Mouse (Mus musculus): Measurements from ENCODE around the gene 9230112D13Rik. TPM values are rescaled to one million over a fixed set of nuclear protein-coding genes. Genes with fewer than 3 reads are reported as not detected.
A peak's percentile ranks its signal among the peaks of the same experiment; 100 is the strongest.

The 9230112D13Rik gene
- polyA plus RNA-seq (2016; fragmentation: Nextera tagmentation; extraction: Ambion mirVana) = not detected in 2 replicates

GRCm38 (mm10) chr14:34522701-34523100, at the start of gene 9230112D13Rik:
Gene 9230112D13Rik (minus strand): TSS chr14:34522801.
- Histone ChIP-seq H3K4me3 (no peak within 1 kb of the TSS), H3K4me2 (replicated peaks) (no peak within 1 kb of the TSS), H3K9me3 (no peaks in the 10 kb centered on the region), H3K27ac (no peak within 1 kb of the TSS), H3K27me3 (no peaks in the 10 kb centered on the region), H3K9ac (no peak within 1 kb of the TSS), H3K36me3 (no peaks in the 10 kb centered on the region), H3K4me1 (no peaks in the 10 kb centered on the region)
- no peak for ATAC-seq (ENCODE audit: insufficient number of reproducible peaks, insufficient read depth, low FRiP score, low TSS enrichment)
- WGBS = 89% methylated on average over 8 of the region's 8 CpGs

- H3K4me2 ChIP-seq (replicated peaks) = no peak overlapping the region
- no peak for ATAC-seq (ENCODE audit: insufficient number of reproducible peaks, insufficient read depth, low FRiP score, low TSS enrichment)
- H3K4me1 ChIP-seq = peaks cover 23% of the 10 kb centered on the region
- H3K27me3 ChIP-seq = peaks cover 3% of the 10 kb centered on the region; the same call in 1 of the 2 replicates
- no peak overlapping the region for H3K4me3 ChIP-seq
- H3K27ac ChIP-seq = no peak overlapping the region
- no peak overlapping the region for H3K9ac ChIP-seq
- no peaks in the 10 kb centered on the region for H3K36me3 ChIP-seq
- no peaks in the 10 kb centered on the region for H3K9me3 ChIP-seq
- 82% methylated on average over 17 of the region's 17 CpGs for WGBS
These were observed 49.2 kb upstream of the 9230112D13Rik start for GRCm38 (mm10) chr14:34571610-34572387.

GRCm38 (mm10) chr14:34570903-34571302, 48.3 kb upstream of the 9230112D13Rik start:
- H3K4me1 ChIP-seq = peaks cover 26% of the 10 kb centered on the region
- H3K9me3 ChIP-seq = no peaks in the 10 kb centered on the region
- no peak overlapping the region for H3K4me2 ChIP-seq (replicated peaks)
- no peaks in the 10 kb centered on the region for H3K36me3 ChIP-seq
- no peak for ATAC-seq (ENCODE audit: insufficient number of reproducible peaks, insufficient read depth, low FRiP score, low TSS enrichment)
- no peak overlapping the region for H3K27ac ChIP-seq
- H3K27me3 ChIP-seq = peaks cover 3% of the 10 kb centered on the region; the same call in 1 of the 2 replicates
- H3K4me3 ChIP-seq = no peak overlapping the region
- no peak overlapping the region for H3K9ac ChIP-seq
- 79% methylated on average over 4 of the region's 4 CpGs for WGBS

GRCm38 (mm10) chr14:34570294-34570693, 47.7 kb upstream of the 9230112D13Rik start:
- Histone ChIP-seq H3K27ac (no peak overlapping the region), H3K4me3 (no peak overlapping the region), H3K4me2 (replicated peaks) (peak overlapping the region; percentile 49), H3K9me3 (no peaks in the 10 kb centered on the region), H3K27me3 (peaks cover 3% of the 10 kb centered on the region; the same call in 1 of the 2 replicates), H3K36me3 (no peaks in the 10 kb centered on the region), H3K9ac (no peak overlapping the region), H3K4me1 (peaks cover 30% of the 10 kb centered on the region)
- peak; percentile 74 for ATAC-seq (ENCODE audit: insufficient number of reproducible peaks, insufficient read depth, low FRiP score, low TSS enrichment)
- 1% methylated on average over 6 of the region's 6 CpGs for WGBS

GRCm38 (mm10) chr14:34569534-34570194, 47.1 kb upstream of the 9230112D13Rik start:
- ATAC-seq (ENCODE audit: insufficient number of reproducible peaks, insufficient read depth, low FRiP score, low TSS enrichment) = no peak
- no peak overlapping the region for H3K9ac ChIP-seq
- H3K4me2 ChIP-seq (replicated peaks) = peak overlapping the region; percentile 49
- no peak overlapping the region for H3K27ac ChIP-seq
- H3K4me1 ChIP-seq = peaks cover 32% of the 10 kb centered on the region
- no peaks in the 10 kb centered on the region for H3K36me3 ChIP-seq
- H3K9me3 ChIP-seq = no peaks in the 10 kb centered on the region
- WGBS = 37% methylated on average over 27 of the region's 27 CpGs
- H3K4me3 ChIP-seq = peak overlapping the region; percentile 19
- peaks cover 3% of the 10 kb centered on the region; the same call in 1 of the 2 replicates for H3K27me3 ChIP-seq

GRCm38 (mm10) chr14:34568626-34569025, 46.0 kb upstream of the 9230112D13Rik start:
- Histone ChIP-seq H3K27me3 (peaks cover 3% of the 10 kb centered on the region; the same call in 1 of the 2 replicates), H3K9ac (no peak overlapping the region), H3K9me3 (no peaks in the 10 kb centered on the region), H3K4me1 (peaks cover 32% of the 10 kb centered on the region), H3K4me3 (no peak overlapping the region), H3K4me2 (replicated peaks) (no peak overlapping the region), H3K36me3 (no peaks in the 10 kb centered on the region), H3K27ac (no peak overlapping the region)
- 79% methylated on average over 4 of the region's 4 CpGs for WGBS
- ATAC-seq (ENCODE audit: insufficient number of reproducible peaks, insufficient read depth, low FRiP score, low TSS enrichment) = no peak

- Histone ChIP-seq H3K27me3 (peaks cover 3% of the 10 kb centered on the region; the same call in 1 of the 2 replicates), H3K36me3 (no peaks in the 10 kb centered on the region), H3K4me2 (replicated peaks) (no peak overlapping the region), H3K27ac (no peak overlapping the region), H3K4me1 (peaks cover 32% of the 10 kb centered on the region), H3K9me3 (no peaks in the 10 kb centered on the region), H3K9ac (no peak overlapping the region), H3K4me3 (no peak overlapping the region)
- WGBS = 36% methylated on average over 5 of the region's 5 CpGs
- no peak for ATAC-seq (ENCODE audit: insufficient number of reproducible peaks, insufficient read depth, low FRiP score, low TSS enrichment)
These were observed 45.1 kb upstream of the 9230112D13Rik start for GRCm38 (mm10) chr14:34567697-34568096.

GRCm38 (mm10) chr14:34566530-34566929, 43.9 kb upstream of the 9230112D13Rik start:
- Histone ChIP-seq H3K4me1 (peaks cover 38% of the 10 kb centered on the region), H3K27ac (no peak overlapping the region)

GRCm38 (mm10) chr14:34565711-34566110, 43.1 kb upstream of the 9230112D13Rik start:
- ATAC-seq (ENCODE audit: insufficient number of reproducible peaks, insufficient read depth, low FRiP score, low TSS enrichment) = no peak
- 64% methylated on average over 17 of the region's 17 CpGs for WGBS
- H3K36me3 ChIP-seq = no peaks in the 10 kb centered on the region
- H3K9ac ChIP-seq = no peak overlapping the region
- peaks cover 38% of the 10 kb centered on the region for H3K4me1 ChIP-seq
- no peak overlapping the region for H3K27ac ChIP-seq
- H3K27me3 ChIP-seq = peaks cover 3% of the 10 kb centered on the region; the same call in 1 of the 2 replicates
- no peak overlapping the region for H3K4me2 ChIP-seq (replicated peaks)
- H3K9me3 ChIP-seq = no peaks in the 10 kb centered on the region
- H3K4me3 ChIP-seq = no peak overlapping the region

More at GRCm38 (mm10) chr14:34566530-34566929, 43.9 kb upstream of the 9230112D13Rik start:
- H3K27me3 ChIP-seq = peaks cover 3% of the 10 kb centered on the region; the same call in 1 of the 2 replicates
- H3K36me3 ChIP-seq = no peaks in the 10 kb centered on the region
- H3K4me2 ChIP-seq (replicated peaks) = no peak overlapping the region
- 91% methylated on average over 7 of the region's 7 CpGs for WGBS
- no peak overlapping the region for H3K9ac ChIP-seq
- ATAC-seq (ENCODE audit: insufficient number of reproducible peaks, insufficient read depth, low FRiP score, low TSS enrichment) = no peak
- H3K9me3 ChIP-seq = no peaks in the 10 kb centered on the region
- H3K4me3 ChIP-seq = no peak overlapping the region

- H3K27me3 ChIP-seq = peaks cover 3% of the 10 kb centered on the region; the same call in 1 of the 2 replicates
- H3K4me3 ChIP-seq = no peak overlapping the region
- no peaks in the 10 kb centered on the region for H3K36me3 ChIP-seq
- ATAC-seq (ENCODE audit: insufficient number of reproducible peaks, insufficient read depth, low FRiP score, low TSS enrichment) = no peak
- no peaks in the 10 kb centered on the region for H3K9me3 ChIP-seq
- peaks cover 37% of the 10 kb centered on the region for H3K4me1 ChIP-seq
- H3K4me2 ChIP-seq (replicated peaks) = no peak overlapping the region
- no peak overlapping the region for H3K27ac ChIP-seq
- no peak overlapping the region for H3K9ac ChIP-seq
- 65% methylated on average over 5 of the region's 5 CpGs for WGBS
These were observed 42.0 kb upstream of the 9230112D13Rik start for GRCm38 (mm10) chr14:34564646-34565045.

GRCm38 (mm10) chr14:34562393-34562792, 39.8 kb upstream of the 9230112D13Rik start:
- no peaks in the 10 kb centered on the region; the same call in 1 of the 2 replicates for H3K27me3 ChIP-seq
- no peak overlapping the region for H3K4me3 ChIP-seq
- no peaks in the 10 kb centered on the region for H3K36me3 ChIP-seq
- peak; percentile 62; the same call in 1 of the 2 replicates for ATAC-seq (ENCODE audit: insufficient number of reproducible peaks, insufficient read depth, low FRiP score, low TSS enrichment)
- WGBS = 16% methylated on average over 2 of the region's 2 CpGs
- no peak overlapping the region for H3K4me2 ChIP-seq (replicated peaks)
- 0 out of 2 replicates have a peak overlapping the region, but pooled peaks have one; percentile 23 for H3K27ac ChIP-seq
- peaks cover 20% of the 10 kb centered on the region for H3K4me1 ChIP-seq
- H3K9me3 ChIP-seq = no peaks in the 10 kb centered on the region
- H3K9ac ChIP-seq = no peak overlapping the region
